Mouse (Mus musculus): ENCODE data around the gene Sult1b1. TPM values are rescaled to one million over a fixed set of nuclear protein-coding genes. Genes with fewer than 3 reads are reported as not detected.
"Not testable (repeated sequence)": the region's sequence is repeated elsewhere in the genome, so short reads cannot be mapped to it uniquely, and the experiment has no call there.

The Sult1b1 gene
- polyA plus RNA-seq, 1 experiment from 2014 or later, result 19.0 TPM

- Histone ChIP-seq H3K27me3 (replicated peaks) (no peaks in the 10 kb centered on the region), H3K4me2 (no peak overlapping the region), H3K4me1 (no peaks in the 10 kb centered on the region), H3K9ac (no peak overlapping the region), H3K4me3 (replicated peaks) (no peak overlapping the region), H3K27ac (peak overlapping the region; percentile 59; the same call in 1 of the 2 replicates), H3K36me3 (no peaks in the 10 kb centered on the region), H3K9me3 (no peaks in the 10 kb centered on the region)
- peak; percentile 87 for ATAC-seq (ENCODE audit: insufficient read depth, low FRiP score, low read depth)
- WGBS, result 38% methylated on average over 2 of the region's 2 CpGs
These were observed 5.7 kb downstream of the Sult1b1 start for GRCm38 (mm10) chr5:87532288-87532687.

GRCm38 (mm10) chr5:87523561-87523960, 14.4 kb downstream of the Sult1b1 start:
- H3K27me3 ChIP-seq (replicated peaks); H3K4me1 ChIP-seq; H3K36me3 ChIP-seq; H3K4me2 ChIP-seq; H3K9me3 ChIP-seq; H3K9ac ChIP-seq; H3K4me3 ChIP-seq (replicated peaks); ATAC-seq (ENCODE audit: insufficient read depth, low FRiP score, low read depth); H3K27ac ChIP-seq: not testable (repeated sequence)
- 71% methylated on average over 2 of the region's 2 CpGs for WGBS

GRCm38 (mm10) chr5:87505776-87506458, 32.1 kb downstream of the Sult1b1 start:
- no peak overlapping the region for H3K9ac ChIP-seq
- no peaks in the 10 kb centered on the region for H3K27me3 ChIP-seq (replicated peaks)
- no peak overlapping the region for H3K27ac ChIP-seq
- no peak for ATAC-seq (ENCODE audit: insufficient read depth, low FRiP score, low read depth)
- no peak overlapping the region for H3K4me3 ChIP-seq (replicated peaks)
- WGBS, result 62% methylated on average over 4 of the region's 4 CpGs
- H3K36me3 ChIP-seq, result no peaks in the 10 kb centered on the region
- H3K9me3 ChIP-seq, result no peaks in the 10 kb centered on the region
- no peaks in the 10 kb centered on the region for H3K4me1 ChIP-seq
- no peak overlapping the region for H3K4me2 ChIP-seq

- Histone ChIP-seq H3K36me3 (no peaks in the 10 kb centered on the region), H3K4me3 (replicated peaks) (no peak overlapping the region), H3K4me1 (no peaks in the 10 kb centered on the region), H3K4me2 (no peak overlapping the region), H3K27ac (no peak overlapping the region), H3K9me3 (no peaks in the 10 kb centered on the region), H3K9ac (no peak overlapping the region), H3K27me3 (replicated peaks) (no peaks in the 10 kb centered on the region)
- ATAC-seq (ENCODE audit: insufficient read depth, low FRiP score, low read depth), result no peak
- 54% methylated on average over 1 of the region's 1 CpGs for WGBS
These were observed 35.3 kb downstream of the Sult1b1 start for GRCm38 (mm10) chr5:87502687-87503086.

GRCm38 (mm10) chr5:87499341-87499740, 38.7 kb downstream of the Sult1b1 start:
- Histone ChIP-seq H3K36me3 (no peaks in the 10 kb centered on the region), H3K27me3 (replicated peaks) (no peaks in the 10 kb centered on the region), H3K4me1 (no peaks in the 10 kb centered on the region), H3K9ac (no peak overlapping the region), H3K4me3 (replicated peaks) (no peak overlapping the region), H3K4me2 (no peak overlapping the region), H3K9me3 (no peaks in the 10 kb centered on the region), H3K27ac (no peak overlapping the region)
- no peak for ATAC-seq (ENCODE audit: insufficient read depth, low FRiP score, low read depth)

- H3K9ac ChIP-seq, result no peak overlapping the region
- no peaks in the 10 kb centered on the region for H3K4me1 ChIP-seq
- no peak overlapping the region for H3K4me2 ChIP-seq
- H3K4me3 ChIP-seq (replicated peaks), result no peak overlapping the region
- H3K36me3 ChIP-seq, result no peaks in the 10 kb centered on the region
- ATAC-seq (ENCODE audit: insufficient read depth, low FRiP score, low read depth), result no peak
- H3K27ac ChIP-seq, result no peak overlapping the region
- no peaks in the 10 kb centered on the region for H3K9me3 ChIP-seq
- no peaks in the 10 kb centered on the region for H3K27me3 ChIP-seq (replicated peaks)
These were observed 39.1 kb downstream of the Sult1b1 start for GRCm38 (mm10) chr5:87498936-87499335.

GRCm38 (mm10) chr5:87490771-87491170, 47.2 kb downstream of the Sult1b1 start, which contains the start of gene Ugt2a1:
TSS of gene Ugt2a1 (minus strand) at chr5:87490871.
- Histone ChIP-seq H3K4me1 (no peaks in the 10 kb centered on the region), H3K4me3 (replicated peaks) (no peak within 1 kb of the TSS), H3K9ac (no peak within 1 kb of the TSS), H3K36me3 (no peaks in the 10 kb centered on the region), H3K27ac (no peak within 1 kb of the TSS), H3K4me2 (no peak within 1 kb of the TSS), H3K9me3 (no peaks in the 10 kb centered on the region), H3K27me3 (replicated peaks) (no peaks in the 10 kb centered on the region)
- no peak for ATAC-seq (ENCODE audit: insufficient read depth, low FRiP score, low read depth)
- WGBS, result 83% methylated on average over 1 of the region's 1 CpGs

GRCm38 (mm10) chr5:87486706-87487105, 51.3 kb downstream of the Sult1b1 start, which contains the start of gene Gm43638:
TSS of gene Gm43638 (minus strand) at chr5:87486806.
- not testable (repeated sequence) for H3K27me3 ChIP-seq (replicated peaks); H3K4me3 ChIP-seq (replicated peaks); H3K9me3 ChIP-seq; H3K36me3 ChIP-seq; H3K9ac ChIP-seq; ATAC-seq (ENCODE audit: insufficient read depth, low FRiP score, low read depth); H3K4me1 ChIP-seq; H3K27ac ChIP-seq; H3K4me2 ChIP-seq
- WGBS, result 65% methylated on average over 1 of the region's 1 CpGs

- H3K4me3 ChIP-seq (replicated peaks), result no peak within 1 kb of the TSS
- WGBS, result 76% methylated on average over 5 of the region's 5 CpGs
- no peak for ATAC-seq (ENCODE audit: insufficient read depth, low FRiP score, low read depth)
These were observed 55.8 kb downstream of the Sult1b1 start, which contains the start of gene Ugt2a2 for GRCm38 (mm10) chr5:87482160-87482559. TSS of gene Ugt2a2 (minus strand) at chr5:87482260.

More at GRCm38 (mm10) chr5:87482160-87482559, 55.8 kb downstream of the Sult1b1 start, which contains the start of gene Ugt2a2:
- H3K27me3 ChIP-seq (replicated peaks), result no peaks in the 10 kb centered on the region
- no peak within 1 kb of the TSS for H3K27ac ChIP-seq
- H3K9me3 ChIP-seq, result no peaks in the 10 kb centered on the region
- H3K9ac ChIP-seq, result no peak within 1 kb of the TSS
- H3K4me1 ChIP-seq, result no peaks in the 10 kb centered on the region
- no peaks in the 10 kb centered on the region for H3K36me3 ChIP-seq
- no peak within 1 kb of the TSS for H3K4me2 ChIP-seq

Other genes starting within 250 kb of the Sult1b1 start
- 0.37 and 0.77 TPM in 2 replicates for gene Ugt2a3, start 201.0 kb downstream of the Sult1b1 start, polyA plus RNA-seq (2015; fragmentation: Nextera tagmentation; extraction: Ambion mirVana)
- gene Ugt2b38, start 114.0 kb downstream of the Sult1b1 start, polyA plus RNA-seq (2015; fragmentation: Nextera tagmentation; extraction: Ambion mirVana), result not detected in 2 replicates
- gene Ugt2a2, start 55.9 kb downstream of the Sult1b1 start, polyA plus RNA-seq (2015; fragmentation: Nextera tagmentation; extraction: Ambion mirVana), result not detected in 2 replicates
- gene Gm43638, start 51.4 kb downstream of the Sult1b1 start, polyA plus RNA-seq (2015; fragmentation: Nextera tagmentation; extraction: Ambion mirVana), result not detected in 2 replicates
- not detected in 2 replicates for gene Ugt2a1, start 47.3 kb downstream of the Sult1b1 start, polyA plus RNA-seq (2015; fragmentation: Nextera tagmentation; extraction: Ambion mirVana)
- gene Sult1d1, start 30.8 kb upstream of the Sult1b1 start, polyA plus RNA-seq (2015; fragmentation: Nextera tagmentation; extraction: Ambion mirVana), result 30.7 and 39.2 TPM in 2 replicates
- gene Sult1e1, start 53.4 kb upstream of the Sult1b1 start, polyA plus RNA-seq (2015; fragmentation: Nextera tagmentation; extraction: Ambion mirVana), result 0.14 TPM in 1 of 2 replicates, not detected in the other
- gene Csn1s1, start 128.0 kb upstream of the Sult1b1 start, polyA plus RNA-seq (2015; fragmentation: Nextera tagmentation; extraction: Ambion mirVana), result not detected in 2 replicates
- gene Csn2, start 161.4 kb upstream of the Sult1b1 start, polyA plus RNA-seq (2015; fragmentation: Nextera tagmentation; extraction: Ambion mirVana), result not detected in 2 replicates
- gene Csn1s2a, start 236.4 kb upstream of the Sult1b1 start, polyA plus RNA-seq (2015; fragmentation: Nextera tagmentation; extraction: Ambion mirVana), result not detected in 2 replicates